13 mouse cellular contexts compared by ENCODE assay signal in genomic region chr9:85663091-85663490, GRCm38 (mm10).
DNase-seq lines count a peak whose midpoint lies in the region; ATAC-seq and TF ChIP-seq lines count a peak whose summit lies in the region.
"Had no signal": no experiment of that assay in that cellular context is flagged by ENCODE, and none has a peak within 500 bp of the region (broad histone marks: within the 10 kb centered on the region; RNA-seq: fewer than 3 reads in every experiment).

No protein-coding gene starts in this region.

- H3K4me1 ChIP-seq in heart, embryonic 11.5 days (ENCODE audit: control insufficient read depth, insufficient read depth, low read length), result peaks cover 4% of the 10 kb centered on the region; the same call in 1 of the 2 replicates
- peaks cover 8% of the 10 kb centered on the region; the same call in 1 of the 2 replicates for H3K4me1 ChIP-seq in heart, embryonic 10.5 days
- no peaks in the 10 kb centered on the region for H3K4me1 ChIP-seq in midbrain, embryonic 14.5 days (ENCODE audit: control insufficient read depth, insufficient read depth, low read length)
- H3K4me1 ChIP-seq in midbrain, embryonic 11.5 days (ENCODE audit: control insufficient read depth, insufficient read depth, low read length), result no peaks in the 10 kb centered on the region
- H3K4me1 ChIP-seq in neural tube, embryonic 15.5 days, result no peaks in the 10 kb centered on the region
- H3K4me1 ChIP-seq: liver, embryonic 12.5 days; megakaryocyte, embryonic 14.5 days; neural tube, embryonic 12.5 days had no signal

- TF ChIP-seq POLR2A in myocyte (IDR thresholded peaks at IDR 0.05; ENCODE audit: insufficient read length, low read depth), result no peak

- H3K27me3 ChIP-seq in heart, embryonic 11.5 days (ENCODE audit: control insufficient read depth, insufficient read depth, low read length), result no peaks in the 10 kb centered on the region
- no peaks in the 10 kb centered on the region for H3K27me3 ChIP-seq in heart, embryonic 10.5 days (ENCODE audit: insufficient read depth, poor library complexity, severe bottlenecking)
- no peaks in the 10 kb centered on the region for H3K27me3 ChIP-seq in midbrain, embryonic 14.5 days (ENCODE audit: control insufficient read depth, insufficient read depth, low read length)
- H3K27me3 ChIP-seq in midbrain, embryonic 11.5 days (ENCODE audit: control insufficient read depth, insufficient read depth, low read length), result no peaks in the 10 kb centered on the region
- no peaks in the 10 kb centered on the region for H3K27me3 ChIP-seq in myocyte (ENCODE audit: control insufficient read depth, insufficient read depth, insufficient read length)
- H3K27me3 ChIP-seq in neural tube, embryonic 15.5 days (replicated peaks), result no peaks in the 10 kb centered on the region
- H3K27me3 ChIP-seq: liver, embryonic 12.5 days; neural tube, embryonic 12.5 days had no signal

- H3K4me3 ChIP-seq in heart, embryonic 11.5 days (ENCODE audit: low read depth, low read length), result no peak overlapping the region
- no peak overlapping the region for H3K4me3 ChIP-seq in heart, embryonic 10.5 days
- H3K4me3 ChIP-seq in midbrain, embryonic 14.5 days (replicated peaks; ENCODE audit: low read depth, low read length), result no peak overlapping the region
- no peak overlapping the region for H3K4me3 ChIP-seq in midbrain, embryonic 11.5 days (ENCODE audit: low read depth, low read length)
- H3K4me3 ChIP-seq in myocyte, result no peak overlapping the region
- H3K4me3 ChIP-seq in neural tube, embryonic 15.5 days (replicated peaks), result no peak overlapping the region
- H3K4me3 ChIP-seq: liver, embryonic 12.5 days; megakaryocyte, embryonic 14.5 days; neural tube, embryonic 12.5 days had no signal

- peak overlapping the region; percentile 24; the same call in 1 of the 2 replicates for H3K4me2 ChIP-seq in heart, embryonic 11.5 days
- no peak overlapping the region for H3K4me2 ChIP-seq in midbrain, embryonic 14.5 days (ENCODE audit: low read length)
- H3K4me2 ChIP-seq in midbrain, embryonic 11.5 days, result no peak overlapping the region
- H3K4me2 ChIP-seq in myocyte (ENCODE audit: low read depth), result peak overlapping the region; percentile 20
- H3K4me2 ChIP-seq in neural tube, embryonic 15.5 days, result no peak overlapping the region
- H3K4me2 ChIP-seq: liver, embryonic 12.5 days; neural tube, embryonic 12.5 days had no signal

- H3K9ac ChIP-seq in heart, embryonic 11.5 days (ENCODE audit: low read depth, low read length), result no peak overlapping the region; the same call in 1 of the 2 replicates
- H3K9ac ChIP-seq in midbrain, embryonic 14.5 days (replicated peaks; ENCODE audit: low read length), result no peak overlapping the region
- no peak overlapping the region for H3K9ac ChIP-seq in midbrain, embryonic 11.5 days (ENCODE audit: low read length)
- no peak overlapping the region for H3K9ac ChIP-seq in neural tube, embryonic 15.5 days (replicated peaks)
- H3K9ac ChIP-seq: liver, embryonic 12.5 days; neural tube, embryonic 12.5 days had no signal

- intact Hi-C loops in gastrocnemius, postnatal 14 days (cut with DNase I; ENCODE audit: low total_unique reads), result no loop called here

- H3ac ChIP-seq in myocyte (ENCODE audit: control insufficient read depth, insufficient read length), result no peak overlapping the region

- 23% methylated on average over 8 of the region's 8 CpGs for WGBS in heart, embryonic 11.5 days (ENCODE audit: insufficient replicate concordance)
- WGBS in heart, embryonic 10.5 days, result 19% methylated on average over 8 of the region's 8 CpGs
- 28% methylated on average over 8 of the region's 8 CpGs for WGBS in midbrain, embryonic 14.5 days
- 20% methylated on average over 8 of the region's 8 CpGs for WGBS in midbrain, embryonic 11.5 days
- WGBS in neural tube, embryonic 15.5 days, result 46% methylated on average over 8 of the region's 8 CpGs

- no peak for DNase-seq in heart, embryonic 10.5 days (ENCODE audit: low spot score)
- peak; percentile 33 for DNase-seq in midbrain, embryonic 14.5 days
- no peak for DNase-seq in midbrain, embryonic 11.5 days (ENCODE audit: low spot score, missing footprints)
- DNase-seq in gastrocnemius, postnatal 14 days, result peak; percentile 40
- DNase-seq in thymus, adult 18-20 months, result no peak
- DNase-seq: right cerebral cortex, postnatal 14 days had no signal

- no peak for ATAC-seq in heart, embryonic 11.5 days (replicated peaks; ENCODE audit: insufficient number of reproducible peaks, low FRiP score, low TSS enrichment)
- no peak for ATAC-seq in midbrain, embryonic 14.5 days (ENCODE audit: low FRiP score, low TSS enrichment)
- ATAC-seq in midbrain, embryonic 11.5 days (ENCODE audit: low FRiP score), result no peak
- ATAC-seq in neural tube, embryonic 15.5 days (ENCODE audit: low FRiP score), result no peak
- ATAC-seq: activated CD4-positive, CD25-positive, alpha-beta regulatory T cell, adult 4 months; liver, embryonic 12.5 days had no signal

- no peaks in the 10 kb centered on the region for H3K79me2 ChIP-seq in myocyte (ENCODE audit: control insufficient read depth, insufficient read depth)

- no peaks in the 10 kb centered on the region for H3K36me3 ChIP-seq in heart, embryonic 11.5 days (ENCODE audit: control insufficient read depth, insufficient read depth, low read length)
- no peaks in the 10 kb centered on the region for H3K36me3 ChIP-seq in heart, embryonic 10.5 days
- no peaks in the 10 kb centered on the region for H3K36me3 ChIP-seq in midbrain, embryonic 14.5 days (ENCODE audit: control insufficient read depth, insufficient read depth, low read length)
- H3K36me3 ChIP-seq in midbrain, embryonic 11.5 days (ENCODE audit: control insufficient read depth, insufficient read depth, low read length), result no peaks in the 10 kb centered on the region
- H3K36me3 ChIP-seq in myocyte (ENCODE audit: control insufficient read depth, insufficient read depth), result no peaks in the 10 kb centered on the region
- no peaks in the 10 kb centered on the region for H3K36me3 ChIP-seq in neural tube, embryonic 15.5 days
- H3K36me3 ChIP-seq: liver, embryonic 12.5 days; neural tube, embryonic 12.5 days had no signal

- no peaks in the 10 kb centered on the region for H3K9me3 ChIP-seq in heart, embryonic 11.5 days (replicated peaks; ENCODE audit: control insufficient read depth, low read length)
- H3K9me3 ChIP-seq in heart, embryonic 10.5 days, result no peaks in the 10 kb centered on the region
- no peaks in the 10 kb centered on the region for H3K9me3 ChIP-seq in midbrain, embryonic 14.5 days (ENCODE audit: control insufficient read depth, low read length)
- no peaks in the 10 kb centered on the region for H3K9me3 ChIP-seq in midbrain, embryonic 11.5 days (ENCODE audit: control insufficient read depth, low read length)
- H3K9me3 ChIP-seq in neural tube, embryonic 15.5 days (replicated peaks), result no peaks in the 10 kb centered on the region
- H3K9me3 ChIP-seq: liver, embryonic 12.5 days; neural tube, embryonic 12.5 days had no signal

- no peak overlapping the region for H3K27ac ChIP-seq in heart, embryonic 11.5 days (ENCODE audit: low read depth, low read length)
- H3K27ac ChIP-seq in heart, embryonic 10.5 days, result no peak overlapping the region
- no peak overlapping the region for H3K27ac ChIP-seq in midbrain, embryonic 14.5 days (replicated peaks; ENCODE audit: low read depth, low read length)
- no peak overlapping the region for H3K27ac ChIP-seq in midbrain, embryonic 11.5 days (ENCODE audit: low read depth, low read length)
- no peak overlapping the region for H3K27ac ChIP-seq in neural tube, embryonic 15.5 days (replicated peaks)
- H3K27ac ChIP-seq: liver, embryonic 12.5 days; neural tube, embryonic 12.5 days had no signal

TF ChIP-seq in myocyte, 11 proteins besides CTCF, POLR2A, EP300 and RAD21:
- TF ChIP-seq MYOG (IDR thresholded peaks at IDR 0.05; ENCODE audit: control insufficient read depth in 1 of 3, insufficient read depth in 1 of 3, insufficient read length in 2 of 3, low read depth in 2 of 3) (no peak), MYOD1 (IDR thresholded peaks at IDR 0.05; ENCODE audit: control insufficient read depth in 1 of 3, insufficient read length in 2 of 3, low read depth in 2 of 3) (peak in 1 of 3 experiments; percentile 5)

Comparison
In these comparisons a context has a peak if more than half of its experiments do, and no peak if none do; other contexts are left out.
1. DNase-seq: peak in midbrain, embryonic 14.5 days (single experiment) and gastrocnemius, postnatal 14 days (single experiment); none in heart, embryonic 10.5 days (single experiment), midbrain, embryonic 11.5 days (single experiment) and thymus, adult 18-20 months (0 of 2).
2. H3K4me2 ChIP-seq: peak in heart, embryonic 11.5 days (single experiment) and myocyte (single experiment); none in midbrain, embryonic 14.5 days (single experiment), midbrain, embryonic 11.5 days (single experiment) and neural tube, embryonic 15.5 days (single experiment).